Comparison of ENCODE assay signal across 16 mouse cellular contexts in genomic region chr9:116293110-116293509, GRCm38 (mm10).
DNase-seq lines count a peak whose midpoint lies in the region; ATAC-seq and TF ChIP-seq lines count a peak whose summit lies in the region.
"Had no signal": no experiment of that assay in that cellular context is flagged by ENCODE, and none has a peak within 500 bp of the region (broad histone marks: within the 10 kb centered on the region; RNA-seq: fewer than 3 reads in every experiment).

No protein-coding gene starts in this region.

- no peaks in the 10 kb centered on the region for H3K36me3 ChIP-seq in heart, embryonic 15.5 days
- no peaks in the 10 kb centered on the region for H3K36me3 ChIP-seq in heart, embryonic 12.5 days
- no peaks in the 10 kb centered on the region for H3K36me3 ChIP-seq in lung, embryonic 14.5 days (ENCODE audit: insufficient read depth)
- H3K36me3 ChIP-seq: embryonic facial prominence, embryonic 13.5 days; forebrain, embryonic 10.5 days; limb, embryonic 13.5 days; midbrain, embryonic 15.5 days; neural tube, embryonic 12.5 days had no signal

- no peaks in the 10 kb centered on the region for H3K9me3 ChIP-seq in heart, embryonic 15.5 days (replicated peaks)
- no peaks in the 10 kb centered on the region for H3K9me3 ChIP-seq in heart, embryonic 12.5 days (replicated peaks)
- H3K9me3 ChIP-seq in lung, embryonic 14.5 days (ENCODE audit: low read depth, low read length), result no peaks in the 10 kb centered on the region
- H3K9me3 ChIP-seq: embryonic facial prominence, embryonic 13.5 days; forebrain, embryonic 10.5 days; limb, embryonic 13.5 days; midbrain, embryonic 15.5 days; neural tube, embryonic 12.5 days had no signal

- DNase-seq in thymus, postnatal 0 days (ENCODE audit: low spot score), result peak; percentile 41
- DNase-seq in thymus, adult 18-20 months, result no peak
- DNase-seq in lung, embryonic 14.5 days, result peak; percentile 35
- DNase-seq in thymus, postnatal 4 days, result peak; percentile 45
- DNase-seq in layer of hippocampus, adult 18-20 months (ENCODE audit: low spot score in 2 of 2), result no peak
- DNase-seq: cerebellum, adult 11-12 months; heart, adult 18-20 months had no signal

- no peak overlapping the region for H3K9ac ChIP-seq in heart, embryonic 15.5 days
- no peak overlapping the region for H3K9ac ChIP-seq in heart, embryonic 12.5 days
- H3K9ac ChIP-seq in lung, embryonic 14.5 days, result no peak overlapping the region
- H3K9ac ChIP-seq: embryonic facial prominence, embryonic 13.5 days; hindbrain, embryonic 14.5 days; limb, embryonic 13.5 days; midbrain, embryonic 15.5 days; neural tube, embryonic 12.5 days had no signal

- WGBS in heart, embryonic 15.5 days, result 65% methylated on average over 6 of the region's 6 CpGs
- 51% methylated on average over 6 of the region's 6 CpGs for WGBS in heart, embryonic 12.5 days
- 57% methylated on average over 6 of the region's 6 CpGs for WGBS in lung, embryonic 14.5 days

- no peak overlapping the region for H3K4me3 ChIP-seq in heart, embryonic 15.5 days
- no peak overlapping the region for H3K4me3 ChIP-seq in heart, embryonic 12.5 days
- no peak overlapping the region for H3K4me3 ChIP-seq in lung, embryonic 14.5 days (ENCODE audit: low read depth, low read length)
- H3K4me3 ChIP-seq: embryonic facial prominence, embryonic 13.5 days; forebrain, embryonic 10.5 days; limb, embryonic 13.5 days; midbrain, embryonic 15.5 days; neural tube, embryonic 12.5 days had no signal

- peaks cover 13% of the 10 kb centered on the region for H3K4me1 ChIP-seq in heart, embryonic 15.5 days (replicated peaks)
- H3K4me1 ChIP-seq in heart, embryonic 12.5 days (replicated peaks), result peaks cover 11% of the 10 kb centered on the region
- H3K4me1 ChIP-seq in lung, embryonic 14.5 days (ENCODE audit: insufficient read depth), result no peaks in the 10 kb centered on the region; the same call in 1 of the 2 replicates
- H3K4me1 ChIP-seq: forebrain, embryonic 10.5 days; midbrain, embryonic 15.5 days; neural tube, embryonic 12.5 days had no signal

- no peak overlapping the region for H3K4me2 ChIP-seq in heart, embryonic 15.5 days
- no peak overlapping the region for H3K4me2 ChIP-seq in heart, embryonic 12.5 days
- H3K4me2 ChIP-seq in lung, embryonic 14.5 days, result no peak overlapping the region
- H3K4me2 ChIP-seq: embryonic facial prominence, embryonic 13.5 days; hindbrain, embryonic 14.5 days; limb, embryonic 13.5 days; midbrain, embryonic 15.5 days; neural tube, embryonic 12.5 days had no signal

- ATAC-seq in heart, embryonic 15.5 days (replicated peaks; ENCODE audit: insufficient number of reproducible peaks, insufficient read depth, low FRiP score, low read depth), result no peak
- ATAC-seq in heart, embryonic 12.5 days (ENCODE audit: insufficient number of reproducible peaks, low FRiP score), result no peak
- no peak for ATAC-seq in lung, embryonic 14.5 days (ENCODE audit: insufficient read depth)
- ATAC-seq: midbrain, embryonic 15.5 days had no signal

- no peaks in the 10 kb centered on the region for H3K27me3 ChIP-seq in heart, embryonic 15.5 days
- no peaks in the 10 kb centered on the region for H3K27me3 ChIP-seq in heart, embryonic 12.5 days (replicated peaks)
- H3K27me3 ChIP-seq in lung, embryonic 14.5 days (ENCODE audit: insufficient read depth, low read length), result no peaks in the 10 kb centered on the region
- H3K27me3 ChIP-seq: embryonic facial prominence, embryonic 13.5 days; limb, embryonic 13.5 days; midbrain, embryonic 15.5 days; neural tube, embryonic 12.5 days had no signal

- peak overlapping the region; percentile 9; the same call in 1 of the 2 replicates for H3K27ac ChIP-seq in heart, embryonic 15.5 days
- H3K27ac ChIP-seq in heart, embryonic 12.5 days (ENCODE audit: poor library complexity, severe bottlenecking), result no peak overlapping the region
- H3K27ac ChIP-seq in lung, embryonic 14.5 days (ENCODE audit: low read depth), result 0 out of 2 replicates have a peak overlapping the region, but pooled peaks have one; percentile 52
- H3K27ac ChIP-seq: embryonic facial prominence, embryonic 13.5 days; forebrain, embryonic 10.5 days; hindbrain, embryonic 14.5 days; limb, embryonic 13.5 days; macrophage; midbrain, embryonic 15.5 days; neural tube, embryonic 12.5 days had no signal

- TF ChIP-seq CTCF in lung, embryonic 14.5 days (IDR thresholded peaks at IDR 0.05; ENCODE audit: low read depth), result no peak

Comparison
In these comparisons a context has a peak if more than half of its experiments do, and no peak if none do; other contexts are left out.
1. DNase-seq: peak in thymus, postnatal 0 days (single experiment), lung, embryonic 14.5 days (single experiment) and thymus, postnatal 4 days (single experiment); none in thymus, adult 18-20 months (0 of 2) and layer of hippocampus, adult 18-20 months (0 of 2).